Mouse (Mus musculus): ENCODE measurements around the gene Rara. TPM values are rescaled to one million over a fixed set of nuclear protein-coding genes. Genes with fewer than 3 reads are reported as not detected.

Rara gene
- polyA plus RNA-seq, 1 experiment from 2014 or later: 49.8 TPM

GRCm38 (mm10) chr11:98997659-98998058 lies 70.0 kb downstream of the Rara start:
- Histone ChIP-seq H3K36me3 (peaks cover 99% of the 10 kb centered on the region), H3K4me3 (no peak overlapping the region), H3K27ac (no peak overlapping the region), H3K9me3 (no peaks in the 10 kb centered on the region), H3K9ac (no peak overlapping the region), H3K4me2 (replicated peaks) (no peak overlapping the region), H3K27me3 (no peaks in the 10 kb centered on the region), H3K4me1 (no peaks in the 10 kb centered on the region)
- 91% methylated on average over 4 of the region's 4 CpGs for WGBS
- ATAC-seq (ENCODE audit: low FRiP score, low read depth): no peak

DNA sequence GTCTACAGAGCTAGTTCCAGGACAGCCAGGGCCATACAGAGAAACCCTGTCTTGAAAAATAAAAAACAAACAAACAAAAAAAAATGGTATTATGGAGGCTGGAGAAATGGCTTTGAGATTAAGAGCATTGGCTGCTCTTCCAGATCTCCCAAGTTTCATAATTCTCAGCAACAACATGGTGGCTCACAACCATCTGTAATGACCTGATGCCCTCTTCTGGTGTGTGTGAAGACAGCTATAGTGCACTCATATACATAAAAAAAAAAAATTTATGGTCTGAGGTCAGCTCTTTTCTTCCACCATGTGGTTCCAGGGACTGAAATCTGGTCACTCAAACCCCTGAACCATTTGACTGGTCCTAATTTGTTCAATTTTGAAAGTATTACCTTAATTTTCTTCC lies 71.2 kb downstream of the Rara start:
- Histone ChIP-seq H3K27me3 (no peaks in the 10 kb centered on the region), H3K4me1 (no peaks in the 10 kb centered on the region), H3K4me2 (replicated peaks) (no peak overlapping the region), H3K9me3 (no peaks in the 10 kb centered on the region), H3K4me3 (no peak overlapping the region), H3K27ac (no peak overlapping the region), H3K9ac (no peak overlapping the region), H3K36me3 (peaks cover 98% of the 10 kb centered on the region)
- no peak for ATAC-seq (ENCODE audit: low FRiP score, low read depth)

GRCm38 (mm10) chr11:98999243-98999642 lies 71.6 kb downstream of the Rara start:
- no peak for ATAC-seq (ENCODE audit: low FRiP score, low read depth)
- Histone ChIP-seq H3K9ac (no peak overlapping the region), H3K9me3 (no peaks in the 10 kb centered on the region), H3K27ac (no peak overlapping the region), H3K4me1 (no peaks in the 10 kb centered on the region), H3K4me3 (no peak overlapping the region), H3K27me3 (no peaks in the 10 kb centered on the region), H3K4me2 (replicated peaks) (no peak overlapping the region), H3K36me3 (peaks cover 97% of the 10 kb centered on the region)
- WGBS: 84% methylated on average over 11 of the region's 11 CpGs

DNA sequence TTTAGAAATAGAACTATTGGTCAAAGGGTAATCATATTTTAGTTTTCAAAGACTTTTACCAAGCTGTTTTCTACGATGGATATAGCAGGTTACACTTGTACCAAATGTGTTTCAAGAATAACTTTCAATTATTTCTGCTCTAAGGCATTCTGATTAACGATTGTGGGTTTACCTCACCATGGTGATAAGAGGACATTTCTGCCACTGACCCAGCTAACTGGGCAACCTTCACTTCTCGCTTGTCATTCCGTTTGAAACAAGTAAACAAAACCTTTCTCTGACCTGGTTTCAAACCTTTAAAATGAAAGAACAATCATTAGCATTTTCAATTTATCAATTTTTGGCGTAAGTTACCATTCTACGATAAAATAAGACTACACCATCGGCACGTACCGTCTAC lies 79.2 kb downstream of the Rara start:
- Histone ChIP-seq H3K4me1 (no peaks in the 10 kb centered on the region), H3K4me2 (replicated peaks) (no peak overlapping the region), H3K9me3 (no peaks in the 10 kb centered on the region), H3K27me3 (no peaks in the 10 kb centered on the region), H3K4me3 (no peak overlapping the region), H3K9ac (no peak overlapping the region), H3K27ac (no peak overlapping the region), H3K36me3 (peaks cover 92% of the 10 kb centered on the region)
- WGBS: 95% methylated on average over 9 of the region's 9 CpGs
- ATAC-seq (ENCODE audit: low FRiP score, low read depth): no peak

GRCm38 (mm10) chr11:99010124-99010523 lies 82.5 kb downstream of the Rara start:
- Histone ChIP-seq H3K9me3 (no peaks in the 10 kb centered on the region), H3K27ac (no peak overlapping the region), H3K4me1 (no peaks in the 10 kb centered on the region), H3K36me3 (peaks cover 94% of the 10 kb centered on the region), H3K4me3 (no peak overlapping the region), H3K4me2 (replicated peaks) (no peak overlapping the region), H3K27me3 (no peaks in the 10 kb centered on the region), H3K9ac (no peak overlapping the region)
- WGBS: 89% methylated on average over 4 of the region's 4 CpGs
- ATAC-seq (ENCODE audit: low FRiP score, low read depth): no peak

DNA sequence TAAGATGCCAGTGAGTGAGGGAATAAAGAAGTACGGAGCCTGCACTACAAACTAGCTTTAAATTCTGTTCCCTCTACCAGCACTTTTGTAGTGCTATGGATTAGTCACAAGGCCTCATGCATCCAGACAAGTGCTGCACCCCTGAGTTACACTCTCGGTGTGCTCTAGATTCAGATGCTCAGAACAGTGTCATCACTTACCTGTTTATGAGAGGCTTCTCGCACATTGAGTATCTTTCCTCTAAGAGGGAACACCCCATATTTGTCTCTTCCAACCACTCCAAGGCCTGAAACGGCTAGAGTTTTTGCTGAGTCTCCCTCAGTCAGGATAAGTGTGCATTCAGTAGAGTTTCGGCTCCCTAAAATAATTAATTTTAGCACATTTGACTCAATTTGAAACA lies 83.1 kb downstream of the Rara start:
- H3K4me3 ChIP-seq: no peak overlapping the region
- WGBS: 95% methylated on average over 5 of the region's 5 CpGs

GRCm38 (mm10) chr11:99013856-99014255 lies 86.2 kb downstream of the Rara start:
- H3K36me3 ChIP-seq: peaks cover 96% of the 10 kb centered on the region
- H3K4me1 ChIP-seq: no peaks in the 10 kb centered on the region
- no peak overlapping the region for H3K9ac ChIP-seq
- H3K4me2 ChIP-seq (replicated peaks): no peak overlapping the region
- no peaks in the 10 kb centered on the region for H3K9me3 ChIP-seq
- no peak overlapping the region for H3K27ac ChIP-seq
- WGBS: 82% methylated on average over 1 of the region's 1 CpGs
- ATAC-seq (ENCODE audit: low FRiP score, low read depth): no peak
- no peaks in the 10 kb centered on the region for H3K27me3 ChIP-seq
- no peak overlapping the region for H3K4me3 ChIP-seq

More for the DNA sequence above, 83.1 kb downstream of the Rara start:
- no peak overlapping the region for H3K9ac ChIP-seq
- H3K9me3 ChIP-seq: no peaks in the 10 kb centered on the region
- ATAC-seq (ENCODE audit: low FRiP score, low read depth): no peak
- no peak overlapping the region for H3K27ac ChIP-seq
- H3K4me1 ChIP-seq: no peaks in the 10 kb centered on the region
- no peaks in the 10 kb centered on the region for H3K27me3 ChIP-seq
- no peak overlapping the region for H3K4me2 ChIP-seq (replicated peaks)
- H3K36me3 ChIP-seq: peaks cover 94% of the 10 kb centered on the region

GRCm38 (mm10) chr11:99019844-99020243 lies 92.2 kb downstream of the Rara start:
- H3K36me3 ChIP-seq: peaks cover 62% of the 10 kb centered on the region
- peaks cover 27% of the 10 kb centered on the region for H3K4me1 ChIP-seq
- no peak overlapping the region for H3K9ac ChIP-seq
- 95% methylated on average over 6 of the region's 6 CpGs for WGBS
- no peaks in the 10 kb centered on the region for H3K9me3 ChIP-seq
- no peak overlapping the region for H3K4me2 ChIP-seq (replicated peaks)
- H3K27ac ChIP-seq: no peak overlapping the region
- no peak for ATAC-seq (ENCODE audit: low FRiP score, low read depth)
- no peaks in the 10 kb centered on the region for H3K27me3 ChIP-seq
- no peak overlapping the region for H3K4me3 ChIP-seq

- Histone ChIP-seq H3K27ac (no peak overlapping the region), H3K27me3 (no peaks in the 10 kb centered on the region), H3K4me1 (peaks cover 29% of the 10 kb centered on the region), H3K36me3 (peaks cover 37% of the 10 kb centered on the region), H3K9me3 (no peaks in the 10 kb centered on the region), H3K4me2 (replicated peaks) (peak overlapping the region; percentile 79), H3K4me3 (peak overlapping the region; percentile 80), H3K9ac (peak overlapping the region; percentile 88)
- no peak for ATAC-seq (ENCODE audit: low FRiP score, low read depth)
- 86% methylated on average over 5 of the region's 5 CpGs for WGBS
Measured at GRCm38 (mm10) chr11:99022384-99022933, 94.8 kb downstream of the Rara start.

GRCm38 (mm10) chr11:99023094-99023493 lies 95.5 kb downstream of the Rara start:
- Histone ChIP-seq H3K9ac (peak overlapping the region; percentile 88), H3K36me3 (peaks cover 31% of the 10 kb centered on the region), H3K4me1 (peaks cover 29% of the 10 kb centered on the region), H3K27me3 (no peaks in the 10 kb centered on the region), H3K4me2 (replicated peaks) (peak overlapping the region; percentile 79), H3K4me3 (peak overlapping the region; percentile 80), H3K9me3 (no peaks in the 10 kb centered on the region), H3K27ac (no peak overlapping the region)
- WGBS: 6% methylated on average over 4 of the region's 4 CpGs
- ATAC-seq (ENCODE audit: low FRiP score, low read depth): no peak

DNA sequence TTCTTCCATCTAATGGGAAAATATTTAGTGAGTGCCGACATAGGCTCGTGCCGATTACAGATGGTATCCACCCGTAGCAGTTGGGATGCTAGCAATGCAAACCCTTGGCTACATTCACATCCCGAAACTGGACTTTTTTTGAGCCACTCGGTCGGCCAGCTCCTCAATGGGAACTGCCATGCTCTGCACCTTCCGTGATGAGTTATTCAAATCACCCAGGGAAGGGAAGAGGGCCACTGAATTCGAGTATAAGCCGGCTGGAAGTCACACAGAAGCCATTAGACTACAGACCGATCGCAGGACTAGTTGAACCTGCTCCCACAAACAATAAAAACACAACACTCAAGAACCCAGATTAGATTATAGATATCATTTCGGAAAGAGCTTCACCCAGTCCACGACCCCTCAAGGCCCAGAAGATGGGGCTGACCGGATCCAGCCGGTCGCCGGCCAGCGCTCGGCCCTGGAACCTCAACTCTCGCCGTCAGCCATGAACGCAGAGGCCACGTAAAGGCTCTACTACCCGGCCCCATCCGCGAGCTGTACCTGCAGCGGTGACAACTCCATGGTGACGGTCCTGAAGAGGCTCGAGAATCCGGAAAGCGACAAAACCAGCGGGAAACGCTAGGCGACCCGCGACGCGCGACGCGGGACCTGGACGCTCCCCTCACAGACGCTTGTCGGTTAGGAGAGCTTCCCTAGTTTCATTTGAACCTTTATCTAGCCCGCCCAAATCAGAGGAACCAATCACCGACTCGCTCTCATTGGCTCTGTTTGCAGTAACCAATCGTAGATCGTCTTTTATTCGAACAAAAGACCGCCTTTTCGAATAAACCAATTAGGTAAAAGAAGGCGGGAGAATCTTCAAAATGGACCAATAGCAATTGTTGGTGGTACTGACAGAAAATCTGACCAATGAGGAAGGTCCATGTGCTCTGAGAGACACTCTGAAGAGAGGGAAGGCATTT lies 96.2 kb downstream of the Rara start, which contains the start of gene Top2a:
TSS of gene Top2a (minus strand) at position 690 of the 968 bp plus-strand sequence.
- Histone ChIP-seq H3K9ac (peak within 1 kb of the TSS; percentile 88), H3K4me3 (peak within 1 kb of the TSS; percentile 80), H3K36me3 (peaks cover 25% of the 10 kb centered on the region), H3K27ac (peak within 1 kb of the TSS; percentile 63), H3K27me3 (no peaks in the 10 kb centered on the region), H3K4me2 (replicated peaks) (peak within 1 kb of the TSS; percentile 79), H3K9me3 (no peaks in the 10 kb centered on the region), H3K4me1 (peaks cover 29% of the 10 kb centered on the region)
- WGBS: under 1% methylated on average over 54 of the region's 54 CpGs
- peak; percentile 97 for ATAC-seq (ENCODE audit: low FRiP score, low read depth)
